Mouse (Mus musculus) CD8-positive naive resting alpha-beta T cell, adult 2 months (primary cell): ENCODE measurements around the gene Nom1.
"Not testable (repeated sequence)": the region's sequence is repeated elsewhere in the genome, so short reads cannot be mapped to it uniquely, and the experiment has no call there.

Source experiments
- DNase-seq, 2 experiments: peaks; one replicate each; pipeline ENCODE4 v3.0.0; 2022; ENCODE audit warnings: low read depth in 2 of 2, low spot score in 2 of 2

Gene Nom1

GRCm38 (mm10) chr5:29434228-29434871 lies at the start of gene Nom1:
TSS of gene Nom1 (plus strand) at chr5:29434664.
- peak; percentile 88 to 91 for DNase-seq

- no peak for DNase-seq
Measured at GRCm38 (mm10) chr5:29387591-29387990, 46.9 kb upstream of the Nom1 start.

DNA sequence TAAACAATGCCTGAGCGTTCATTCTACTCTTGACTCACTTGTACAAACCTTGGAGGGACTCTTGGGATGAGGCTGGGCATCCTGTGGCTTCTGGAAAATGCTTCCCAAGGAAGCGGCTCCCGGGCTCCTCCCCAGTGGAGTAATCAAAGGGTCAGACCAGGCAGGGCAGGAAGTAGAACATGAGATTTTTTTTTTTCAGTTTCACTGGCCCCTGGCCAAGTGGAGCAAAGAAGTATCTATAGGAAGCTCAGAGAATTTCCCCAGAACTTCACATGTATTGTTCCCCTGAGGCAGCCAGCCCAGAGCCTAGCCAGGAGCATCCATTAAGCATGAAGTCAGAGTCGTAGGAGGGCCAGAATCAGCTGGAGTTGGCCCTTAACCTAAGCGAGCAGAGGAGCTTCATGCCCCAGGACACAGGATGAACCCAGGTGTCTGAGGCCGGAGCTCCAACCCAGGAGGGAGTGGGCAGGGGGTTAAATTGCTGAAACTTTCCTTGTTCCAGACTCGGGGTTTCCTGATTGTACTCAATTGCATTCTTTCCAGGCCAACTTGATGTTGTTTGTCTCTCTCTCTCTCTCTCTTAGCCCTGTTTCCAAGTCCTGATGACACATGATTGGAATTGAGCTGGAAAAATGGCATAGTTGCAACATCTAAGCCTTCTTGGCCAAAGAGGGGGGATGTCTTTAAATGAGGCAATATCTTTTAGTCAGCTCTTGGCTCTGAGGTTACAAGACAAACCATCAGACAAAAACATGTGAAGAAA lies 46.1 kb upstream of the Nom1 start:
- DNase-seq, result no peak

- DNase-seq, result peak; percentile 54 to 59
Measured at GRCm38 (mm10) chr5:29388944-29389765, 45.3 kb upstream of the Nom1 start.

DNA sequence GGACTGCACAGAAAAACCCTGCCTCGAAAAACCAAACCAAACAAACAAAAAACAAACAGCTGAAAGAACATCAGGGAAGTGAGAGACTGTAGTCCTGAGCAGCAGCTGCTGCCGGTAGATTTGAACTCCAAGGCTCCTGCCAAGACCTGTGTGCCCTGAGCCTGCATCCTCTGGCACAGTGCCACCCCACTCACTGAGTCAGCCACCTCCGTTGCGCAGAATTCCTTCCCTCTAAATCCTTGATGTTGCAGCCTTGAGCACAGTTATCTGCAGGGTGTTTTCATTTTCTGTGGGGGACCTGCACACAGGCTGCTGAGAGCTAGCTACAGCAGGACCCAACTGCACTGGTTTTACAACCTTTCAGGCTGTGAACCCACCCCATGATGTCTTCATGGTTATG lies 36.0 kb upstream of the Nom1 start:
- no peak for DNase-seq

GRCm38 (mm10) chr5:29410854-29411253 lies 23.6 kb upstream of the Nom1 start:
- no peak for DNase-seq

GRCm38 (mm10) chr5:29413041-29413440 lies 21.4 kb upstream of the Nom1 start:
- no peak for DNase-seq

- DNase-seq, result not testable (repeated sequence)
Measured at GRCm38 (mm10) chr5:29423330-29423729, 11.1 kb upstream of the Nom1 start.

- no peak for DNase-seq
Measured at GRCm38 (mm10) chr5:29434872-29435358, 451 bp downstream of the Nom1 start.

- DNase-seq, result no peak
Measured at GRCm38 (mm10) chr5:29435491-29435890, 1.0 kb downstream of the Nom1 start.

DNA sequence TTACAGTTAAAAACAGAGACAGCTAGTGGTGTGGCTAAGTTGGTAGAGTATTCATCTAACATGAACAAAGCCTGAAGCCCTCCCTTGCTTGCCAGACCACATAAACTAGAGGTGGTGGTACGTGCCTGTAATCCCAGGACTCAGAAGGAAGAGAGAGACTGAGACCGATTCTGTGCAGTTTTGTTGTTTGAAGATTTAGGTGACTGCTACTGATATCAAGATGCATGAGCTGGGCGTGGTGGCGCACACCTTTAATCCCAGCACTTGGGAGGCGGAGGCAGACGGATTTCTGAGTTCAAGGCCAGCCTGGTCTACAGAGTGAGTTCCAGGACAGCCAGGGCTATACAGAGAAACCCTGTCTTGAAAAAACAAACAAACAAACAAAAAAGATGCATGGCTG lies 2.3 kb downstream of the Nom1 start:
- DNase-seq, result not testable (repeated sequence)

DNA sequence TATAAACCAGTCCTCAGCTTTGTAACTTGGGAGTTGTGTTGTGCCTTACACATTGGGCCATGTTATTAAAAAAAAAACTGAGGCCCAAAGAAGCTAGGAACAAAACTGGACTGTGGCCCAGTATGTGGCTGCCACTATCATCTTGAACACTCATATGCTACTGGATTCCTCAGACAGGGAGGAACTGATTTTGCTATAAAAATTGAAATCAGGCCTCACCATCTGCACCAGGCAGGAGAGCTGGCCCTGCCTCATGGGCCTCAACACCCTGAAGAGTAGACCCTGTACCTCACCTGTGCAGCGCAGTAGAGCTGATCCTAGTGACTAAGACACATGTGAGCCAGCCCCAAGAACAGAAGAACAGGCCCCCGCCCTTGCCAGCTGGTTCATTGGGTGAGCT lies 10.8 kb downstream of the Nom1 start:
- DNase-seq, result no peak

DNA sequence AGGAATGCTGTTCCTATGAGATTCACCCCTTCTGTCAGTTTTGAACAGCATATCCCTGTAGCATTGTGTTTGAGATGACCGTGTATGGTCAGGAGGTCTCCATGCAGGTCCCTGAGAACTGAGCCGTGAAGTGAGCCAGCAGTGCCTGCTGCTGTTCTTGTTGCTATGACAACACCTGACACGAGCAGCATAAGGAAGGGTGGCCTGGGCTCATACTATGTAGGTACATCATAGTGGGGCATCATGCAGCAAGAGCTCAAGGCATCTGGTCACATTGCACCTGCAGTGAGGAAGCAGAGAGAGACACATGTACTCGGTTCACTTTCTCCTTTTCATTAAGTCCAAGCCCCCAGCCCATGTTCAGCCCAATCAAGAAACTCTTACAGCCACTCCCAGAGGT lies 17.9 kb downstream of the Nom1 start:
- DNase-seq, result no peak

- DNase-seq, result no peak
Measured at GRCm38 (mm10) chr5:29456895-29457656, 22.6 kb downstream of the Nom1 start.

GRCm38 (mm10) chr5:29462943-29463686 lies 28.7 kb downstream of the Nom1 start:
- DNase-seq, result no peak

DNA sequence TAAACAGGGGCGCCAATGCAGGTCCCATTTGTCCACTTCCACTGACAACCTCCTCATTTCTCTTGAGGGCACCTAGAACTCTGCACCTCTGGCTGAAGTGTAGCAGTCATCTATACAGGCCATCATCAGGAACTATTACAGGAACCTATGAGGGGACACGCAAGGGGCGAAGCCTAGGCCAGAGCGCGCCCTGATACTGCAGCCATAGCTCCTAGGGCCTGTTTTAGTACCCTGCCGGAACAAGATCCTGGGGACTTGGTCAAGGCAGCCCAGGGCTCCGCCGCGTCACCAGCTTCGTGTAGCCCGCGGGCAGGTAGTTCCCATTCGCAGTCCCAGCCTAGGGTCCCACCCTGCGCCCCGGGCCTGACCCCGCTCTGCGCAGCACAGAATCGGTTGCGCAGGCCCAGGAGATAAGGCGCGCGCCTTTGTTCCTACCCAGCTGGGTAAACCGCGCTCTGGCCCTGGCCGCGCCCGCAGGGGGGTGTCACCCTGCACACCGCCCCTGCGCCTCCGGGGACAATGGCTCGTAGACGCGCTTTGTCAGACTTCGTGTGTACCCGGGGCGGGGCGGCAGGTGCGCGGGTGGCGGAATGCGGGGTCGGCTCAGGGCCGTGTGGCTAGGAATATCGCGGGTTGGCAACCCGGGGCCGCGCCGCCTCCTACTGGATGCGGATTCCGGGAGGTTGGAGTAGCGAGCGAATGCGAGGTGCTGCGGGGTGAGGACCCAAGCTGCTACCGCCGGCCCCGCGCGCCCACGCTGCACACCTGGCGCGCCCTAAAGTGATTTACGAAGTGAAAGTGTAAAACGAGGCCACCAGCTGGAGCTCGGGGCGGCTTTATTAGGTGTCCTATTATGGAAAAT lies 33.3 kb downstream of the Nom1 start:
- DNase-seq, result no peak

DNA sequence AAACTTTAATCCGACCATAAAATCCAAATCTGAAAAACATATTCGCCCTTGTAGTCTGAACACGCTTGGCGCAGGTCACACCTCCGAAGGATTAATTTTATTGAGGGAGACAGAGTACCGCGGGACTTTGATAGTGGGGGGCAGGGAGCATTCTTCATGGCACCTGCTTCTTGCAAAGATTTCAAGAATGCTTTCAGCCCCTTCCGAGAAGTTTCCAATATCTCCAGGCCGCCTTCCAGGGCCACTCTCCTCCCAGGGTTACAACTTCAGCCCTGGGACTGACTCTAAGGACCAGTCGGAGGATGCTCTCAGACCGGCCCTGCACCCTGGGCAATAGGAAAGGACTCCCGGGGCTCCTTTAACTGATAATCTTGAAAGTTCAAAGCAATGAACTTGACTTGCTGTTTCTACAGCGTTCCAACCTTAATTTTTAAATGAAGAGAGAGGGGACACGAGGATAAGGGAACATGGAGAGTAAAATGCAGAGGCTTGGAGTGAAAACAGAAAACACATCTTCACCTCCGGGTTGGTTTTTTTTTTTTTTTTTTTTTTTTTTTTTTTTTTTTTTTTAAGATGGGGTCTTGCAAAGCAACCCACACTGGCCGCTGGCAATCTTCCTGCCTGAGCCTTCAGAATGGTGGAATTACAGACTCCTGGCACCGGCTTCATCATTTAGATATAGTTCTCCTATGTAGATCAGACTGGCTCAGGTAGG lies 34.0 kb downstream of the Nom1 start:
- DNase-seq, result no peak

- DNase-seq, result no peak
Measured at GRCm38 (mm10) chr5:29469501-29469900, 35.0 kb downstream of the Nom1 start.

DNA sequence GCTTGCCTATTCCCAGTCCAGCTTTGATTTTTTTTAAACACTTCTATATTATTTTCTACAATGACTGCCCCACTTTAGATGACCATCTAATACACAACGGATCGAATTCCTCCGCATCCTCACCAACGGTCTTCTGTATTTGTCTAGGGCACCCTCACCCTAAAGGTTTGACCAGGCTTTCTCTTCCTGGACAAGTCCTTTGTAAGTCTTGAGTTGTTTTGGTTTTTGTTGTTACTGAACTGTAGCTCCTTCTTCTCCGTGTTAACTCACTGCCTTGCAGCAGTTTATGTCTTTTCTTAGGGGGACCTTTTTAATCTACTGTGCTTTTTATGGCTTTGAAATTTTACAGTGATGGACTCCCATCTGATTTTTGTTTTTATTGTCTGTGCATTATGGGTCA lies 35.8 kb downstream of the Nom1 start:
- DNase-seq, result no peak
